Mouse (Mus musculus) liver, embryonic 16.5 days (tissue): ENCODE measurements around the gene Otub2. TPM values are rescaled to one million over a fixed set of nuclear protein-coding genes. Genes with fewer than 3 reads are reported as not detected.

Source experiments
- ATAC-seq: fragments of 200-750 bp; cut with Nextera tagmentation; 2 replicates; pipeline ENCODE4 v1.8.0; 2017; ENCODE audit warnings: low read depth, mild to moderate bottlenecking, moderate number of reproducible peaks, moderate library complexity
- H3K27ac ChIP-seq: fragments of 300-500 bp; sonication (generic); 2 replicates; pipeline ENCODE4 v1.5.1; 2014; ENCODE audit warnings: mild to moderate bottlenecking, low read length
- H3K27me3 ChIP-seq: fragments of 300-500 bp; sonication (generic); 2 replicates; pipeline ENCODE4 v1.6.1; 2014; ENCODE audit warnings: low read depth, low read length, mixed read lengths; ENCODE audit not compliant: control insufficient read depth, insufficient read depth
- H3K36me3 ChIP-seq: fragments of 300-500 bp; sonication (generic); 2 replicates; pipeline ENCODE4 v1.6.1; 2014; ENCODE audit warnings: mild to moderate bottlenecking; ENCODE audit not compliant: control insufficient read depth, insufficient read depth
- H3K4me1 ChIP-seq: fragments of 300-500 bp; sonication (generic); 2 replicates; pipeline ENCODE4 v1.6.1; 2014; ENCODE audit warnings: low read depth, low read length, mixed read lengths; ENCODE audit not compliant: control insufficient read depth
- H3K4me2 ChIP-seq: fragments of 300-500 bp; sonication (generic); 2 replicates; pipeline ENCODE4 v1.6.1; 2014; ENCODE audit warnings: low read depth, low read length, mixed read lengths
- H3K4me3 ChIP-seq: fragments of 300-500 bp; sonication (generic); 2 replicates; pipeline ENCODE4 v1.5.1; 2014; ENCODE audit warnings: low read depth, mild to moderate bottlenecking, low read length
- H3K9ac ChIP-seq: fragments of 300-500 bp; sonication (generic); 2 replicates; pipeline ENCODE4 v1.6.1; 2014; ENCODE audit warnings: low read depth, low read length
- H3K9me3 ChIP-seq: fragments of 300-500 bp; sonication (generic); replicated peaks from 2 replicates; pipeline ENCODE4 v1.6.1; 2016; ENCODE audit warnings: low read length; ENCODE audit not compliant: control insufficient read depth
- WGBS: fragments of 180-500 bp; shearing (Covaris S2); extraction: QIAGEN DNeasy Blood & Tissue Kit; methylation state at CpG from one replicate; pipeline ENCODE4 v1.1.7; 2014; ENCODE audit not compliant: insufficient replicate concordance; 5-methylcytosine and 5-hydroxymethylcytosine counted together
- polyA plus RNA-seq: library from polyadenylated mRNA; unstranded; fragments of >200 nt; fragmentation: Nextera tagmentation; extraction: Ambion mirVana; gene quantifications from 2 replicates; pipeline ENCODE4 v1.2.1, GENCODE M21; 2015

Gene Otub2
- polyA plus RNA-seq, 1 experiment from 2014 or later = 31.4 TPM

DNA sequence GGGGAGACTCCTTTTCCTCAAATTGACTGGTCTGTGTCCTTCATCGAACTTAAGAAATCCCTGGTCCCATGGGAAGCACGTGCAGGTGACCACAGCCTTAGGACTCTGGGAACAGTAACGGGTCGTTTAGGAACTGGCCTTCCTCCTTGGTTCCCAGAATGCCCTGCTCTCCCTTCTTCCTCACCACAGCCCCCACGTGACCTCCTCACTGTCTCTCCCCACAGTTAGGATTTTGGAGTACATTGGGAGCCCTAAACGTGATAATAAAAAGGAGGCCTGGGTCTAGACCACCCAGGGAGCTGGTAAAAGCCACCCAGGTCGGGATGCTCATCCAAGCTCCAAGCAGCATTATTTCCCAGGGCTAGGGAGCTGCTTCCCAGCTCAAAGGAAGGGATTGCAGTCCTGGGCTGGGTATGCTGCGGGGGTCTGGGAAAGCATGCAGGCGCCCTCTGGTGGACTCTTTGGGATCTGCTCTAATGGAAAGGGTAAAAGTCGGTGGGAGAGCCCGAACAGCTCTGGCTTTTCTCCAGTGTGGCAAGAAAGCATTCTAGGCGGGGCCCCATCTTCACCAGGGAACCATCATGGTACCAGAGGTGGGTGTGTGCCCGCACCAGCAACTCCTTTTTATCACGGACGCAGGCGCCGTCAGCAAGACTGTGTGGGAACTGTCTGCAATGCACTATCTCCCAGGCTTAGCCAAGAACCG is 20.7 kb upstream of the Otub2 start:
- Histone ChIP-seq H3K27me3 (peaks cover 3% of the 10 kb centered on the region; the same call in 1 of the 2 replicates), H3K4me1 (peaks cover 10% of the 10 kb centered on the region), H3K4me2 (peak overlapping the region; percentile 54), H3K4me3 (peak overlapping the region; percentile 38), H3K9ac (no peak overlapping the region), H3K27ac (no peak overlapping the region), H3K36me3 (no peaks in the 10 kb centered on the region), H3K9me3 (no peaks in the 10 kb centered on the region)
- peak; percentile 49 for ATAC-seq
- WGBS = 13% methylated on average over 18 of the region's 18 CpGs

- ATAC-seq = peak; percentile 54
- Histone ChIP-seq H3K27me3 (peaks cover 3% of the 10 kb centered on the region; the same call in 1 of the 2 replicates), H3K4me3 (peak overlapping the region; percentile 38), H3K27ac (no peak overlapping the region), H3K9me3 (no peaks in the 10 kb centered on the region), H3K9ac (no peak overlapping the region), H3K36me3 (no peaks in the 10 kb centered on the region), H3K4me2 (peak overlapping the region; percentile 54), H3K4me1 (peaks cover 11% of the 10 kb centered on the region)
- 30% methylated on average over 7 of the region's 7 CpGs for WGBS
Observed at GRCm38 (mm10) chr12:103368326-103368669, 20.2 kb upstream of the Otub2 start.

DNA sequence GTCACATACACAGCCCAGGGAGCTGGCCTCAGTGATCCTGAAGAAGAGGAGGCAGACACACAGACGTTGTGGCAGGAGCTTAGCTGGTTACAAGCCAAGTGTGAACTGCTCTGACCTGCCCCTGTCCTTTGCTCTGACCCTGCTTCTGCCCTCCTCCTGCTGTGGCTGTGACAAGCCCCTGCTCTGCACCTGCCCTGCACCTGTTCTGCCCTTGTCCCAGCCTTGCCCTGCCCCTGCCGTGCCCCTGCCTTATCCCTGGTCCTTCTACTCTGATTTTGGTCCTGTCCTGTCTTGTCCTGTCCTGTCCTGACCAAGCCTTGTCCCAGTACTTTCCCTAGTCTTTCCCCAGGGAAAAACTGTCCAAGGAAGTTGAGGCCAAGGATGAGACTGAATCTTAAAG is 19.7 kb upstream of the Otub2 start:
- Histone ChIP-seq H3K9ac (no peak overlapping the region), H3K36me3 (no peaks in the 10 kb centered on the region), H3K9me3 (no peaks in the 10 kb centered on the region), H3K27ac (no peak overlapping the region), H3K4me2 (no peak overlapping the region; the same call in 1 of the 2 replicates), H3K4me1 (peaks cover 16% of the 10 kb centered on the region), H3K4me3 (no peak overlapping the region), H3K27me3 (peaks cover 3% of the 10 kb centered on the region; the same call in 1 of the 2 replicates)
- no peak for ATAC-seq
- 44% methylated on average over 2 of the region's 2 CpGs for WGBS

DNA sequence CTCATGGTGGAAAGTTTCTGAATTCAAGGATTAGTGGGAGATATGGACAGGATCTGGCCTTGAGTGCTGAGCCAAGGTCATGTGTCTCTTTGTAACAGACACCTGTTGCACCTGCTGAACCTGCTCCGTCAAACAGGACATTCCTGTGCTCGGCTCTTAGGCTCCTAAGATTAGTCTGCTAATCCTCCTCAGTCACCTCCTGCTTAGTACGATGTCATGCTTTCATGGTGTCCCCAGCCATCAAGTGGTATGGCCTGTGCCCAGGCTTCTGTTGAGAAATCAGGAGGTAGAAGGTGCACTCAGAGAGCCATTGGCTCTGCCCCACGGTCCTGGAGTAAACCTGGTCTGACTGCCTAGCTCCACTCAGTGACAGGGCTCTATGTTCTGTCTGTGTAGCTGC is 17.6 kb upstream of the Otub2 start:
- no peaks in the 10 kb centered on the region for H3K36me3 ChIP-seq
- H3K4me2 ChIP-seq = no peak overlapping the region
- H3K4me1 ChIP-seq = peaks cover 22% of the 10 kb centered on the region
- no peak for ATAC-seq
- H3K27me3 ChIP-seq = peaks cover 3% of the 10 kb centered on the region; the same call in 1 of the 2 replicates
- 71% methylated on average over 4 of the region's 4 CpGs for WGBS
- H3K27ac ChIP-seq = no peak overlapping the region
- H3K9me3 ChIP-seq = no peaks in the 10 kb centered on the region
- no peak overlapping the region for H3K4me3 ChIP-seq
- no peak overlapping the region for H3K9ac ChIP-seq

- no peak overlapping the region for H3K4me2 ChIP-seq
- no peaks in the 10 kb centered on the region for H3K36me3 ChIP-seq
- H3K4me1 ChIP-seq = peaks cover 22% of the 10 kb centered on the region
- no peak overlapping the region for H3K27ac ChIP-seq
- H3K4me3 ChIP-seq = no peak overlapping the region
- peaks cover 3% of the 10 kb centered on the region; the same call in 1 of the 2 replicates for H3K27me3 ChIP-seq
- no peak overlapping the region for H3K9ac ChIP-seq
- WGBS = 14% methylated on average over 6 of the region's 6 CpGs
- H3K9me3 ChIP-seq = no peaks in the 10 kb centered on the region
- no peak for ATAC-seq
Observed at GRCm38 (mm10) chr12:103371711-103372110, 16.8 kb upstream of the Otub2 start.

DNA sequence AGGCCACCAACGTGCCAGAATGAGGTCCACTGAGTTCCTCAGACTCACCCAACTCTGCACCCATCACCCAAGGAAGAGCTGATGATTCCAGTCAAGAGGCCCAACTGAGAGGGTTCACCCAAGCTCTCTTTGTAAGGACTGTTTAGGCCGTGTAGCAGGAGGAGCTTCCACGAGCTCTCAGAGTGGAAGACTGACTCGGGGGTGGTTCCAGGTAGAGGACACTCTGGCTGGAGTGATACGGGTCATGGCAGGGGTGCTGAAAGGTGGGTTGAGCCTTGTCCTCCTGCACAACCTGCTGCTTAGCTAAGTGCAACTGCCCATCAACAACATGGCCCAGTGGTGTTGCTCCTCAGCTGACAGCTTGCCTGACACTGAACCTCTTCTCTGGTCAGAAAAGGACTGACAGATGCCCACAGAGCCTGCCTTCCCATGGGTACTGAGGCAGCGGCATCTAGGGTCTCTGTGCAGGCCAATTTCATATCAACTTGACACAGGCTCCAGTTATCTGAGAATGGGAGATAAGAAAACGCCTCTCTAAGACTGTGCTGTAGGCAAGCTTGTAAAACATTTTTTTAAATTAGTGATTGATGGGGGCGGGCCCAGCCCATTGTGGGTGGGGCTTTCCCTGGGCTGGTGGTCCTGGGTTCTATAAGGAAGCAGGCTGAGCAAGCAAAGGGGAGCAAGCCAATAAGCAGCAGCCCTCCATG is 14.8 kb upstream of the Otub2 start:
- Histone ChIP-seq H3K4me1 (peaks cover 12% of the 10 kb centered on the region), H3K4me3 (no peak overlapping the region), H3K9me3 (no peaks in the 10 kb centered on the region), H3K4me2 (0 out of 2 replicates have a peak overlapping the region, but pooled peaks have one; percentile 4), H3K9ac (0 out of 2 replicates have a peak overlapping the region, but pooled peaks have one; percentile 13), H3K36me3 (no peaks in the 10 kb centered on the region), H3K27me3 (peaks cover 3% of the 10 kb centered on the region; the same call in 1 of the 2 replicates), H3K27ac (peak overlapping the region; percentile 21; the same call in 1 of the 2 replicates)
- ATAC-seq = peak; percentile 83
- 26% methylated on average over 8 of the region's 8 CpGs for WGBS

- no peak overlapping the region for H3K4me2 ChIP-seq
- ATAC-seq = no peak
Observed at GRCm38 (mm10) chr12:103376124-103376523, 12.4 kb upstream of the Otub2 start.

DNA sequence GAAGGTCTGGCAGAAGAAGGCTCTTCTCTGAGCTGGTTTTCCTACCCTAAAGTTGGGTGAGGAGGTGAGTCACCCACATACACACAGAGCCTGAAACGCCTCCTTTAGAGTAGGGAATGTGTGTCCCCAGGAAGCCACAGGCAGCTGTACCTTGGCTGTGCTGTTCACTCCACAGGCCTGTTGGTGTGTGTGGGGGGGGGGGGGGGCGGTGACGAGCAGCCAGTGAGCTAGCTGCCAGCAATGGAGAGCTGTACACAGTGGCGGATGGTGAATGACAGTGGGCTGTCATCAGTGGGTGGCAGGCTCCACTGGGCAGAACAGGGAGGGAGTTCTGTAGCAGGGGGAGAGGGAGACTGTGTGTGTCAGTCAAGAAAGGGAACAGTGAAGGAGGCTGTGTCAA is 11.7 kb upstream of the Otub2 start:
- Histone ChIP-seq H3K36me3 (no peaks in the 10 kb centered on the region), H3K9ac (no peak overlapping the region), H3K27me3 (no peaks in the 10 kb centered on the region), H3K27ac (no peak overlapping the region), H3K4me1 (peaks cover 12% of the 10 kb centered on the region), H3K4me2 (no peak overlapping the region), H3K4me3 (no peak overlapping the region), H3K9me3 (no peaks in the 10 kb centered on the region)
- ATAC-seq = no peak
- 62% methylated on average over 4 of the region's 4 CpGs for WGBS

More at GRCm38 (mm10) chr12:103376124-103376523, 12.4 kb upstream of the Otub2 start:
- Histone ChIP-seq H3K36me3 (no peaks in the 10 kb centered on the region), H3K9me3 (no peaks in the 10 kb centered on the region), H3K27me3 (no peaks in the 10 kb centered on the region), H3K9ac (no peak overlapping the region), H3K4me1 (peaks cover 12% of the 10 kb centered on the region), H3K4me3 (no peak overlapping the region), H3K27ac (no peak overlapping the region)
- 63% methylated on average over 5 of the region's 5 CpGs for WGBS

DNA sequence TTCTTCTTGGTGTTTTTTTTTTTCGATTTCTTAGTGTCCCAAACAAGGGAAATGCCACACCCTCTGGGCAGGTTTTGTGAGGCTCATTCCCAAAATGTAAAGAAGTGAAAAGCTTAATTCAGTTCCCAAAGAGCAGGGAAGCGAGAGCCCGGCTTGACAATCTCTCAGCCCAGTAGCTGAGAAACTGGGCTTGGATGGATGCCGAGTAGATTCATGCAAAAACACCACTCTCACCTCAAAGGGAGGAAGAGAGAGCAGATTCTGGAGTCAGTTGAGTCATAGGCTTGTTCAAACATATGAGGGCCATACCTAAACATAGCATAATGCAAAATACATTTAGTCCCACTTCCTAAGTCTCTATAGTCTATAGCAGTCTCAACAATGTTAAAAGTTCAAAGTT is 8.3 kb upstream of the Otub2 start:
- WGBS = 70% methylated on average over 4 of the region's 4 CpGs
- Histone ChIP-seq H3K9me3 (no peaks in the 10 kb centered on the region), H3K27ac (no peak overlapping the region), H3K4me2 (no peak overlapping the region), H3K36me3 (no peaks in the 10 kb centered on the region), H3K4me3 (no peak overlapping the region), H3K27me3 (no peaks in the 10 kb centered on the region), H3K9ac (no peak overlapping the region), H3K4me1 (no peaks in the 10 kb centered on the region)
- ATAC-seq = no peak
